Mouse (Mus musculus) lung, adult 2 months (tissue): Measurements from ENCODE around the gene Slfn2.

Source experiments
- CTCF ChIP-seq: fragments of 200-500 bp; IDR thresholded peaks from 2 replicates; pipeline ENCODE4 v1.5.1; 2011; ENCODE audit warnings: mild to moderate bottlenecking, low read length, control low read depth; ENCODE audit not compliant: insufficient read depth
- POLR2A ChIP-seq: fragments of 200-500 bp; IDR thresholded peaks from 2 replicates; pipeline ENCODE4 v1.6.1; 2011; ENCODE audit warnings: low read depth, mild to moderate bottlenecking, control low read depth, low read length, borderline replicate concordance; ENCODE audit errors: extremely low read depth

DNA sequence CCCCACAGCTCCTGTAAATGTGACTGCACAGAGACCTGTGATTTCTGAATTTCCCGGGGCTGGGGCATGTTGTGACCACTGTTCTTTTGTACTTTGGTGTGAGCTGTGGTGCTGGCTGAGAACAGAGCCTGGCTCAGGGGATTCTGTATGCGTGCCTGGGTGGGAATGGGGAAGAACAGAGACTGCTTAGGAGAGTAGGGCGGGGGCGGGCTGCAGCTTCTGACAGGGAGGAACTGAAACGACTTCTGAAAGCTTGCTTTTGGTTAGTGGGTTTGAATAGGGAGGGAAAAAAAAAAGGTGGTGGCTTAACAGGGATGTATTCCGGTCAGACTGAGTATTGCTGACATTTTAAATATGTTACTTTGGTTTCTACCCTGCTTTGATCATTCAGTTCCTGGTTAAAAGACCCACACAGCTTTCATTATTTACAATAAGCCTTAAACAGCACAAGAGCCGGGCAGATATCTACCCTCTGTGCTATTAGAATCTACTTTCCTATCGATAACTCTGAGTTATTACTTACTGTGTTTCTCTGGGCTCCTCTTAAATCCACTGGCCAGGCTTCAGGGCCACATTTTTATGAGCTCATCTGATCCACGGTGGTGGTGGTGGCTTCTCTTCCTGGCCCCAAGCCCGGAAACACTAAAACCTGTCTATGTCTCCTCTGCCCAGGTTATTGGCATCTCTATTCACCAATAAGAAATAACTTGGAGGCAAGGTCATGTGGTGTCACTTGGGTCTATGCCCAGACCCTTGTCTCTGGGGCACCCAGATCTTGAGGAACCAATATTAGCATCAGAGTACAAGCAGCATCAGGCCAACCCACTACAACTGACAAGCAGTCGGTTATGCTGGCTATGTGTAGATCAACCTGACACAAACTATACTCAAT lies 2.0 kb downstream of the Slfn2 start:
- TF ChIP-seq CTCF (no peak), POLR2A (0 out of 2 replicates have a peak, but pooled peaks have one; percentile 22)
